Mouse (Mus musculus): ENCODE measurements around the gene Cnst.

GRCm38 (mm10) chr1:179548996-179549752, 3.0 kb downstream of the Cnst start:
- TF ChIP-seq CTCF (IDR thresholded peaks at IDR 0.05; ENCODE audit: extremely low read depth, insufficient read depth, low read length) (no peak), POLR2A (IDR thresholded peaks at IDR 0.05; ENCODE audit: extremely low read depth, insufficient read depth, low read length) (no peak)

Measured in cortical plate, adult 2 months (tissue).